Mouse (Mus musculus) limb, embryonic 15.5 days (tissue): Measurements from ENCODE around the gene Tor3a. TPM values are rescaled to one million over a fixed set of nuclear protein-coding genes. Genes with fewer than 3 reads are reported as not detected.
A peak's percentile ranks its signal among the peaks of the same experiment; 100 is the strongest.
"Not testable (repeated sequence)": the region's sequence is repeated elsewhere in the genome, so short reads cannot be mapped to it uniquely, and the experiment has no call there.

Experiments used
- ATAC-seq: fragments of 200-750 bp; cut with Nextera tagmentation; 2 replicates; pipeline ENCODE4 v1.8.0; 2017; ENCODE audit warnings: low read depth, moderate TSS enrichment; ENCODE audit not compliant: insufficient number of reproducible peaks, low FRiP score, low TSS enrichment
- H3K27ac ChIP-seq: fragments of 300-500 bp; sonication (generic); 2 replicates; pipeline ENCODE4 v1.5.1; 2015; ENCODE audit warnings: moderate library complexity, mild to moderate bottlenecking, inconsistent platforms
- H3K27me3 ChIP-seq: fragments of 300-500 bp; sonication (generic); 2 replicates; pipeline ENCODE4 v1.6.1; 2015; ENCODE audit warnings: inconsistent platforms
- H3K36me3 ChIP-seq: fragments of 300-500 bp; sonication (generic); 2 replicates; pipeline ENCODE4 v1.6.1; 2015; ENCODE audit warnings: inconsistent platforms
- H3K4me1 ChIP-seq: fragments of 300-500 bp; sonication (generic); 2 replicates; pipeline ENCODE4 v1.6.1; 2015; ENCODE audit warnings: inconsistent platforms
- H3K4me2 ChIP-seq: fragments of 300-500 bp; sonication (generic); 2 replicates; pipeline ENCODE4 v1.6.1; 2015; ENCODE audit warnings: mild to moderate bottlenecking, inconsistent platforms
- H3K4me3 ChIP-seq: fragments of 300-500 bp; sonication (generic); 2 replicates; pipeline ENCODE4 v1.5.1; 2015; ENCODE audit warnings: mild to moderate bottlenecking, inconsistent platforms
- H3K9ac ChIP-seq: fragments of 300-500 bp; sonication (generic); 2 replicates; pipeline ENCODE4 v1.6.1; 2015; ENCODE audit warnings: inconsistent platforms
- H3K9me3 ChIP-seq: fragments of 300-500 bp; sonication (generic); 2 replicates; pipeline ENCODE4 v1.6.1; 2016; ENCODE audit warnings: inconsistent platforms
- WGBS: fragments of 180-500 bp; shearing (Covaris S2); methylation state at CpG from one replicate; pipeline ENCODE4 v1.1.7; 2015; 5-methylcytosine and 5-hydroxymethylcytosine counted together
- polyA plus RNA-seq: library from polyadenylated mRNA; unstranded; fragments of >200 nt; fragmentation: Nextera tagmentation; extraction: Ambion mirVana; gene quantifications from 2 replicates; pipeline ENCODE4 v1.2.1, GENCODE M21; 2015

Tor3a gene
- polyA plus RNA-seq, 1 experiment from 2014 or later: 13.9 TPM

DNA sequence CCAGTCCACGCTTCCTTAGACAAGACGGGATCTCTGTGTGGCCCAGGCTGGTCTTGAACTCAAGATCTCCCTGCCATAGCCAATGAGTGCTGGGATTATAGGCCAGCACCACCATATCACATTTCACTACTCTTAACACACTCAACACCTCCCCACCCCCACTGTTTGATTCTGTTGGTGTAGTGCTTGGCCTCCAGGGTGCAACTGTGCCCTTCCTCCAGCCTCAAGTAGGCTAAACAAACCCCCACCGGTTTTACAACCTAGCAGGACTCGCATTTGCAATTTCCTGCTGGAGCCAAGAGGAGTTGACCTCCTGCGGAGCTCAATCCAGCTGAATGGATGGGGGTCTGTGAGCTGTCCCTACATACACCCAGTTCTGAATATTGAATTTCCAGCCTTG, 5.6 kb downstream of the Tor3a start:
- Histone ChIP-seq H3K27me3 (no peaks in the 10 kb centered on the region), H3K4me2 (no peak overlapping the region), H3K4me3 (no peak overlapping the region), H3K9ac (no peak overlapping the region), H3K36me3 (no peaks in the 10 kb centered on the region), H3K27ac (no peak overlapping the region), H3K4me1 (peaks cover 17% of the 10 kb centered on the region; the same call in 1 of the 2 replicates), H3K9me3 (no peaks in the 10 kb centered on the region)
- 33% methylated on average over 5 of the region's 5 CpGs for WGBS
- ATAC-seq: no peak

DNA sequence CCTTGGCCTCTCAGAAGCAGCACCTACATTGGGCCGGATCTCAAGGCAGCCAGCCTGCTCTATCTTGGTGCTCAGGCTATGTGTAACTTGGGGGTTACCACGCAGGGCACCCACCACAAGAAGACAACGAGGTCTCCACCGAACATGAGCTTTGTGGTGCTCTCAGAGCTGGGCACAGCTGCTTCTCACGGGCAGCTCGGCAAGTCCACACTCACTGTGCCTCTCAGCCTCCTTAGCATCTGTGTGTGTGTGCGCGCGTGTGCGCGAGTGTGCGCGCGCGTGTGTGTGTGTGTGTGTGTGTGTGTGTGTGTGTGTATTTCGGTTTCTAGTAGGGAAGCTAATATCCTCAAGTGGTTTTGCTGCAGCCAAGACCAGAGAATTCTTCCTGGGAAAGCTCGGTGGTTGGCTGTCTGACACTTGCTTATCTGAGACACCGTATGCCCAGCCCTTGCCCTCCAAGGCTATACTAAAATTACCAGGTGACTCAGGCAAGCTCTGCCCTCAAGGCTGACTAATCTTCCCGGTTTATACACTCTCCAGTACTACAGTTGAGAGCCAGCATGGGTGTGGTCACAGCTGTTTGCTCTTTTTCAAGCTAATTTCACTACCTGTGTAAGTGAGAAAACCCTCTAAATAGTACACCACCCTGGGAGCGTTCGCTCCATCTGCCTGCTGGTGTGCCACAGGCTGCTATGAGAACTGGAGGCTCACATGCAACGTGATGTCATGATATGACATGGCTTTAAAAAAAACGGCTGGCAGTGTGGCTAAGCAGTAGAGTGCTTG, 6.8 kb downstream of the Tor3a start:
- no peak for ATAC-seq
- no peak overlapping the region for H3K4me2 ChIP-seq
- H3K9ac ChIP-seq: no peak overlapping the region
- H3K9me3 ChIP-seq: no peaks in the 10 kb centered on the region
- H3K27me3 ChIP-seq: no peaks in the 10 kb centered on the region
- H3K27ac ChIP-seq: no peak overlapping the region
- no peak overlapping the region for H3K4me3 ChIP-seq
- peaks cover 11% of the 10 kb centered on the region; the same call in 1 of the 2 replicates for H3K4me1 ChIP-seq
- no peaks in the 10 kb centered on the region for H3K36me3 ChIP-seq
- 80% methylated on average over 23 of the region's 23 CpGs for WGBS

DNA sequence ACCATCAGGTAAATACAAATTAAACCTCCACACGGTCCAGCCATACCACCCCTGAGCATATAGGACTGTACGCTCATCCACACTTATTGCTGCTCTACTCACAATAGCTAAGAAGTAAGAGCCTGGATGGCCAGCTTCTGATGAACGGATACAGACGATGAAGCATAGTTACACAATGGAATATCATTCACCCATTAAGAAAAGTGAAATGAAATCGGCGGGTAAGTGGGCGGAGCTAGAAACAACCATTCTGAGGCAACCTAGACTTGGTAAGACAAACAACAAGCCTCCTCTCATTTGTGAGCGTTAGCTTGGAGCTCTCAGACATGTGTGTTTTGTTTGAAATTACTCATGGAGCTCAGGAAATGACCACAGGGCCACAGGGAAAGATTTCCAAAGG, 8.4 kb downstream of the Tor3a start:
- Histone ChIP-seq H3K27ac (no peak overlapping the region), H3K4me3 (no peak overlapping the region), H3K4me2 (no peak overlapping the region), H3K36me3 (no peaks in the 10 kb centered on the region), H3K9me3 (no peaks in the 10 kb centered on the region), H3K27me3 (no peaks in the 10 kb centered on the region), H3K9ac (no peak overlapping the region), H3K4me1 (peaks cover 11% of the 10 kb centered on the region; the same call in 1 of the 2 replicates)
- 88% methylated on average over 8 of the region's 8 CpGs for WGBS
- ATAC-seq: no peak

- H3K36me3 ChIP-seq, ATAC-seq, H3K27me3 ChIP-seq, H3K4me3 ChIP-seq, H3K9me3 ChIP-seq, H3K9ac ChIP-seq, H3K4me1 ChIP-seq: not testable (repeated sequence)
- H3K4me2 ChIP-seq: 0 out of 2 replicates have a peak overlapping the region, but pooled peaks have one; percentile 10
- H3K27ac ChIP-seq: peak overlapping the region; percentile 67
- WGBS: 60% methylated on average over 21 of the region's 21 CpGs
Measured at GRCm38 (mm10) chr1:156660660-156661236, 13.4 kb downstream of the Tor3a start.

DNA sequence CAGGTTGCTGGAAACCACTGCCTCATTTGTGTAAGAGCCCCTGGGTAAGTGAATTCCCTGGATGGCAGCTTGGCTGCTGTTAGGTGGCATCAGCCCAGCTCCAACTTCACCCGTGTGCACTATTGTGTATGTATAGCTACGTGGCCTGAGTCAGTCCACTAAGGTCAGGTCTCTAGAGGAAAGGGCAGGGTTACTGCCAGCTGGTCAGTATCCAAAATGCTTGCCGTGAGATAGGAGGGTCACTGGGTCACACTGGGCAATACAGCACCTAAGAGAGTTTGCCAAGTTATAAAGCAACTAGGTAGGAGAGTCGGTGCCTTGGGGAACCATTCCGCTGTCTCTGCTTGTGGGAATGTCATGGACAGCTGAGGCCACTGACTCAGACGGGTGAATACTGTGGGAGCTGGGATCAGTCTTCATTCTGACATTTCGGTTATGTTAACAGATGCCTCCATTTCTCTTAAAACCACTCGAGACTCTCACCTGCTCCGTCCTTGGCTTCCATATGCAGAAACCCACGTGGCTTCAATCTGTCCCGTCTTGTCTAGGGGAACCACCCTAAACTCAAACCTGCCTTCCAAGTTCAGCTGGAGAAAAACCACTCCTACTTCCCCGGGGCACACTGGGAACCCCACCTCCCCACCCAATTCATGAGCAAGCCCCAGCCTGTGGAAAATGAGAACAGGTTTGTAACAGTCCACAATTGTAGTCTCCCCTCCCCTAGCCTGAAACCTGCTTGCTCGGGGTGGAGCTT, 14.1 kb downstream of the Tor3a start:
- 66% methylated on average over 13 of the region's 13 CpGs for WGBS
- Histone ChIP-seq H3K9me3 (no peaks in the 10 kb centered on the region), H3K4me3 (no peak overlapping the region), H3K27me3 (no peaks in the 10 kb centered on the region), H3K27ac (peak overlapping the region; percentile 24; the same call in 1 of the 2 replicates), H3K4me2 (no peak overlapping the region), H3K36me3 (no peaks in the 10 kb centered on the region), H3K9ac (no peak overlapping the region), H3K4me1 (peaks cover 11% of the 10 kb centered on the region)
- ATAC-seq: peak; percentile 45; the same call in 1 of the 2 replicates

- 74% methylated on average over 5 of the region's 5 CpGs for WGBS
- ATAC-seq: no peak
Measured at GRCm38 (mm10) chr1:156658676-156659075, 15.5 kb downstream of the Tor3a start.

GRCm38 (mm10) chr1:156657523-156657922, 16.6 kb downstream of the Tor3a start:
- ATAC-seq: no peak
- no peak overlapping the region for H3K4me3 ChIP-seq
- no peak overlapping the region for H3K9ac ChIP-seq
- H3K36me3 ChIP-seq: no peaks in the 10 kb centered on the region
- H3K4me1 ChIP-seq: peaks cover 23% of the 10 kb centered on the region
- H3K27me3 ChIP-seq: no peaks in the 10 kb centered on the region
- 82% methylated on average over 4 of the region's 4 CpGs for WGBS
- H3K9me3 ChIP-seq: no peaks in the 10 kb centered on the region
- H3K27ac ChIP-seq: no peak overlapping the region
- no peak overlapping the region for H3K4me2 ChIP-seq

More at GRCm38 (mm10) chr1:156658676-156659075, 15.5 kb downstream of the Tor3a start:
- H3K27ac ChIP-seq: no peak overlapping the region
- H3K4me3 ChIP-seq: no peak overlapping the region
- no peaks in the 10 kb centered on the region for H3K36me3 ChIP-seq
- H3K9me3 ChIP-seq: no peaks in the 10 kb centered on the region
- no peak overlapping the region for H3K4me2 ChIP-seq
- H3K4me1 ChIP-seq: peaks cover 17% of the 10 kb centered on the region
- H3K9ac ChIP-seq: no peak overlapping the region
- H3K27me3 ChIP-seq: no peaks in the 10 kb centered on the region

DNA sequence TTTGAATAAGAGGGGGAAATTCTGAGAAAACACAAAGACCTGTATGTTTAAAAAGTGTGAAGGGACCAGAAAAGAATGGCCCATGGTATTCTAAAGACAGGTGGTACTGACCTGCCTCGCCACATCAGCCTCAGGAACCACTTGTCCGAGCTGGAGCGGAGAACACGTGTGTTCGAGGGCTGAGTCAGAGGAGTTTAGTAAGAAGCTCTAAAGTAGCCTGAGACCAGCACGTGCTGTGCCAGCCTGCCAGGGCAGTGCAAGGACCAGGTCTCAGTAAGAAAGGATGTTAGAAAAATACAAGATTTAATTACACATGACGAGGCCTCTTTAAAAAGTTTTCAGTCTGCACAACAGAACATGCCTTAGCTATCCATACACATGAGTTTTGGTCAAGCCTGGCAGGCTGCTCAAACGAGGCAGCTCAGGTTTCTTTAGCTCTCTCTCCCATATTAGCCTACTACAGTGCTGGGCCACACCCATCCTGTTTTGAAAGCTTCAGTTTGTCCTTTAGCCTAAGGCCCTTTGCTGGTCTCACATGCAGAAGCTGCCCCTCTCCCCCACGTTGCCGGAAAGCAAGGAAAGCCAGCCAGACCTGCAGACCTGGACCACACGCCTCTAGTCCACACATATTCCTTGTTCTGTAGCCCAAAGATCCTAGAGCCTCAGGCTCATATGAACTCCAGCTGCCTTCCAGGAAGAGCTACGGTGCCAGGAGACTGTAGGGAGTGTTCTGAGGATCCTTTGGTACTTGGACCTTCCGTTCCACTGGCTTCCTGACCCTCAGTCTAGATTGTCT, 19.2 kb downstream of the Tor3a start:
- Histone ChIP-seq H3K4me1 (peaks cover 25% of the 10 kb centered on the region), H3K9ac (no peak overlapping the region), H3K9me3 (no peaks in the 10 kb centered on the region), H3K36me3 (no peaks in the 10 kb centered on the region), H3K27me3 (no peaks in the 10 kb centered on the region), H3K27ac (peak overlapping the region; percentile 69), H3K4me2 (no peak overlapping the region), H3K4me3 (no peak overlapping the region)
- no peak for ATAC-seq
- 35% methylated on average over 13 of the region's 13 CpGs for WGBS

- ATAC-seq: no peak
- WGBS: 39% methylated on average over 6 of the region's 6 CpGs
- H3K27ac ChIP-seq: peak overlapping the region; percentile 22; the same call in 1 of the 2 replicates
Measured at GRCm38 (mm10) chr1:156652189-156652822, 21.9 kb downstream of the Tor3a start.

DNA sequence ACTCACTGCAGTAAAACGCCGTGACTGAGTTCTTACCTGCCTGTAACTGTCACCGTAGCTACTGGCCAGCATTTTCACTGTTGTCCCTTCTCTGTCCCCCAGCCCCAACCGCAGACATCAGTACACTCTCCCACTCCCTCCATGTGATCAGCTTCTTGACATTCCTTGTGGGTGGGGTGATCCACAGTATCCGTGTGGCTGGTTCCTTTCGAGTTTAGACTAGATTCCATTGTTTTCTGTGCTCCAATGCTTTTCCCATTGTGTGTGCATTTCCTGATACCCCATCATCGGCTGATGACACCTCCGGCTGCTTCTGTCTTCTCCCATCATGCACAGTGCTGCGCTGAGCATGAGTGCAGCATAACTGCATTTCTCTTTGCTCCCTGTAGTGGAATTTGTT, 23.5 kb downstream of the Tor3a start:
- H3K27ac ChIP-seq: no peak overlapping the region
- no peak for ATAC-seq
- H3K4me1 ChIP-seq: peaks cover 21% of the 10 kb centered on the region
- no peaks in the 10 kb centered on the region for H3K36me3 ChIP-seq
- no peak overlapping the region for H3K4me3 ChIP-seq
- H3K9ac ChIP-seq: no peak overlapping the region
- H3K9me3 ChIP-seq: no peaks in the 10 kb centered on the region
- no peaks in the 10 kb centered on the region for H3K27me3 ChIP-seq
- no peak overlapping the region for H3K4me2 ChIP-seq
- WGBS: 83% methylated on average over 9 of the region's 9 CpGs

More at GRCm38 (mm10) chr1:156652189-156652822, 21.9 kb downstream of the Tor3a start:
- Histone ChIP-seq H3K27me3 (no peaks in the 10 kb centered on the region), H3K36me3 (no peaks in the 10 kb centered on the region), H3K4me3 (no peak overlapping the region), H3K4me2 (no peak overlapping the region), H3K4me1 (peaks cover 22% of the 10 kb centered on the region), H3K9me3 (no peaks in the 10 kb centered on the region), H3K9ac (no peak overlapping the region)

GRCm38 (mm10) chr1:156648705-156649104, 25.5 kb downstream of the Tor3a start:
- H3K9ac ChIP-seq: no peak overlapping the region
- H3K36me3 ChIP-seq: no peaks in the 10 kb centered on the region
- no peak overlapping the region for H3K27ac ChIP-seq
- no peak overlapping the region for H3K4me3 ChIP-seq
- peaks cover 16% of the 10 kb centered on the region; the same call in 1 of the 2 replicates for H3K4me1 ChIP-seq
- 43% methylated on average over 2 of the region's 2 CpGs for WGBS
- no peaks in the 10 kb centered on the region for H3K9me3 ChIP-seq
- no peak for ATAC-seq
- H3K27me3 ChIP-seq: no peaks in the 10 kb centered on the region
- H3K4me2 ChIP-seq: no peak overlapping the region
